Mouse (Mus musculus): Measurements from ENCODE around the gene Ttc22.

GRCm38 (mm10) chr4:106653051-106653450, 30.8 kb downstream of the Ttc22 start:
- no peak for TF ChIP-seq CTCF (IDR thresholded peaks at IDR 0.05; ENCODE audit: low read depth, low read length)
- TF ChIP-seq POLR2A (IDR thresholded peaks at IDR 0.05; ENCODE audit: borderline replicate concordance, low read depth, low read length): no peak

Measured in bone marrow macrophage, adult 2 months (primary cell).